Mouse (Mus musculus) yolk sac, embryonic 10.5 days (tissue): ENCODE results near the gene Mto1.
A peak's percentile ranks its signal among the peaks of the same experiment; 100 is the strongest.
"Not testable (repeated sequence)": the region's sequence is repeated elsewhere in the genome, so short reads cannot be mapped to it uniquely, and the experiment has no call there.

Source experiments
- DNase-seq: peaks from one replicate; pipeline ENCODE4 v3.0.0-alpha.2; 2017; ENCODE audit warnings: low spot score

The Mto1 gene

GRCm38 (mm10) chr9:78475873-78476272 is 27.9 kb downstream of the Mto1 start:
- peak; percentile 41 for DNase-seq

DNA sequence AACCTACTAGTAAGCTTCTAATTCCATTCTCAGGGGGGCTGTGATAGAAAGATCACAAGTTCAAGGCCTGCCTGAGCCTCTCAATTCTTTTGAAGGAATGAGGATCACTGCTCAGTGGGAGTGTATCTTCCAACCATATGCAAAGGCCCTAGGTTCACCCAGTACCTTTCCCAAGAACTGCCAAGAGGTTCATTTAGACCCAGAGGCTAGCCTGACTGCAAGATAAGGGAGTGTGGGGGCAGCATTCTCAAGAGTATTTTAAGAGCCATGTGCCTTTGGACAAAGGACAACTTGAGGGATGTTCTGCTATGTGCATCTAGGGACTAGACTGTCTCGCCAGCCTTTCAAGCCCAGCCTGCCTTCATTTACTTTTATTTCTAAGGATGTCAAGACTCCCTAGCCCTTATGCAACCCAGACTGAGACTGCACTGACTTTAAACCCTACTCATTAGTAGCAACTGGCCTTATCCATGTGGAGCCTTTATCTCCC is 28.6 kb downstream of the Mto1 start:
- peak; percentile 74 for DNase-seq

DNA sequence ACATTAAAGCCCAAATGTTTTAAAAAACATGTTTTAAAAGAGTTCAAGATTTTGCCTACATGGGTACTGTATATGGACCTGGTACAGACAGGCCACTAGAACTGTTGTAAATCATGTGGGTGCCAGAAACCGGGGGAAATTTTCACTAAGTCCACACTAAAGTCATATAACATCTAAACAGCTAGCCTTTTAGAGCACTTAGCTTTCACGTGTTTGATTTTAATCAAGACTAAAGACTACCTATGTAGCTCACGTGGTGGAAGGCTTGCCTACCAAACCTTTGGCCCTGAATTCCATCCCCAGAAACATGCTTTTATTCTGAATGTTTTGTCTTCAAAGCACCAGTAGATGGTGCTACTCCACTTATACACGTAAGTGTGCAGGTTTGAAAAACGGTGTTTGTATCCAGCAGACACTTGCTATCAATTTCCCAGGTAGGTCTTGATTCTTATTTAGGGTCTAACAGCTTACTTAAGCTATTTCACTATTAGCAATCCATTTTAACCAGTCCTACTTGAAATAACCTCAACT is 29.1 kb downstream of the Mto1 start:
- peak; percentile 72 for DNase-seq

DNA sequence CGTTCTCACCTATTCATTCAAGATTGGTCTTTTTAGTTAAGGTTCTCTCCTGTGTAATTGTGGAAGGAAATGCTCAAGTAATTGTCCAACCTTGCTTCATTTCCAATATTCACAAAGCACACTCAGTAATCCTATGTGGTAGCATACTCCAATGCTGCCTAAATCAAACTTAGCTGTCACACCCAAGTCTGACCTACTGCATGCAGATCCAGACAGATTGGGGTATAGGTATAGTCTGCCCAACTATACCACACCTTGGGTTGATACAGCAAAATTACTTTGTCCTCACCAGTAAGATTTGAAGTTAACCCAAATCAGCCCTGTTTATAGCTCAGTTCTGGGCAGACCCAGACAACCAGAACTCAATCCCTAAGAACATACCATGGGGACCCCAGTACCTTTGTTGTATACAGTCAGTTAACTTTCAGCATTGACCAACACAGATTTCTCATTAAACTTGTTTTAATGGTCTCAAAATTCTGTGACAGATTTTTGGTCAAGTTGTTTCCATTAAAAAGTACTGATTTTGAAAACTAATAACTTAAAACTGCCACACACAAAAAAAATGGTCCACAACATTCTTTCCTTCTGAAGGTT is 30.1 kb downstream of the Mto1 start:
- peak; percentile 19 for DNase-seq

DNA sequence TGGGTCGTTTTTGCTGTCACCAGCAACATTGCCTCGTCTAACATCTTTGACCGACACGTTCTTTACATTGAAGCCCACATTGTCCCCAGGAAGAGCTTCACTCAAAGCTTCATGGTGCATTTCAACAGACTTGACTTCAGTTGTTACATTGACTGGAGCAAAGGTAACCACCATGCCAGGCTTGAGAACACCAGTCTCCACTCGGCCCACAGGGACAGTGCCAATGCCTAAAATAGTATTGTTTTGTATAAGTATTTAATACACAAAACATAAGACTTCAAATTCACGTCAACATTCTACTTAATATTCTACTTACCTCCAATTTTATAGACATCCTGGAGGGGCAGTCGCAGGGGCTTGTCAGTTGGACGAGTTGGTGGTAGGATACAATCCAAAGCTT is 31.3 kb downstream of the Mto1 start:
- not testable (repeated sequence) for DNase-seq

- DNase-seq: not testable (repeated sequence)
Measured at GRCm38 (mm10) chr9:78480227-78480626, 32.2 kb downstream of the Mto1 start.

DNA sequence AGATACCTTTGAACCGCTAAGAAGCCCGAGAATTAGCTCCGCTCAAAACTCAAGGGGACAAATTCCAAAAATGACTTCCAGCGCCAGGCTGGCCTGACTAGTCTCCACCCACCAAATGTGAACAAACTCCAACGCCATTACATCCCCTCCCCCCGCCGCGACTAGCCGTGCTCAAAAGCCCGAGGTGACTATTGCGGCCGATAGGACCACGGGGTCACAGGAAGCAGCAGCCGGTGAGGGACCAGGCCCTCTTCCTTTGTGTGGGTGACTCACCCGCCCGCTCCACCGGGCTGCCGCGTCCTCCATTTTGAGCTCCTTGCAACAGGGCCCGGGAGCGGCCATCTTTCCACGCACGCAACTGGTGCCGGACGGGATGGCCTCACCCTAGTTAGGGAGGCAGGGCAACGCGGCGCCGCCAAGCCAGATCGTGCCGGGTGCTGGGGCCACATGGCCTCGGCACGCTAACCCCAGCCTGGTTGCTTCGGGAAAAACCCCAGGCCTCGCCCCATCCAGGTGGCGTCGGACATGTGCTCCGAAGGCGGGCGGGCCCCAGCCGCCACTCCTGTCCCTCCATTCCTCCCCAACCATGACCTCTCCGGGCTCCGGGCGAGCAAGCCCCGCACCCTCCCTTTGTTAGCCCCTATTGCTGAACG is 32.8 kb downstream of the Mto1 start:
- peak; percentile 80 for DNase-seq

GRCm38 (mm10) chr9:78481423-78482331 is 33.7 kb downstream of the Mto1 start:
- peak; percentile 99 for DNase-seq

- DNase-seq: no peak
Measured at GRCm38 (mm10) chr9:78482386-78482785, 34.4 kb downstream of the Mto1 start.

DNA sequence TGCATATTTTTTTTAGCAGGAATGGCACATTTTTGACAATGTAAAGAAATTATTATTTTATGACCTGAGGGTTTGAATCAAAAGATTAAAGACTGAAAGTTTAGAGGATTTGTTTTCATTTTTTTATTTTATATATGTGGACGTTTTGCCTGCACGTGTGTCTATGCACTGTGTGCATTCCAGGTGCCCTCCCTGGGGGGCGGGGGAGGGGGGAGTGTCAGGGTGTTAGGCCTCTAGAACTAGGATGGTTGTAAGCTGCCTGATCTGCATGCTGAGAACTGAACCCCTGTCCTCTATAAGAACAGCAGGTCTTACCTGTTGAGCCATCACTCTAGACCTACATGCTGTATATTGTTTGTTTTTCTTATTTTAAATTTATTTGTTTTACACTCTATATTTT is 36.7 kb downstream of the Mto1 start:
- no peak for DNase-seq

GRCm38 (mm10) chr9:78488021-78488420 is 40.0 kb downstream of the Mto1 start:
- not testable (repeated sequence) for DNase-seq

- DNase-seq: peak; percentile 76
Measured at GRCm38 (mm10) chr9:78488890-78489420, 40.9 kb downstream of the Mto1 start, which contains the start of gene Eef1a1. Eef1a1 (minus strand) TSS chr9:78489151.

- DNase-seq: no peak
Measured at GRCm38 (mm10) chr9:78491169-78491568, 43.2 kb downstream of the Mto1 start.

DNA sequence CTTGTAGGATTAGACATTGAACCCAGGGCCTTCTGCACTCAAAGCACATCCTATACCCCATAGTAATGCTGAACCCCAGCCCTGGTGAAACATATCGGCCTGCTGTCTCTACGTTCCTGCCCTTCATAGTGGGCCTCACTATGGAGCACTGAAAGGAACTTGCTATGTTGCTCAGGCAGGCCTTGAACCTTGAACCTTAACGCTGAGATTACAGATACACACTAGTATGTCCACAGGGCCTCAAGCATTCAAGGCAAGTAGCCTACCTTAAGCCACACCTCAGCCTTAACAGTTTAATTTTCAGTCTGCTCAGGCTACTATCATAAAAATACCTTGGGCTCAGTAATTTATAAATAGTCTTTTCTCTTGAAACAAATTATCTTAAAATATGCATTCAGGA is 44.2 kb downstream of the Mto1 start:
- DNase-seq: peak; percentile 65

GRCm38 (mm10) chr9:78493171-78493570 is 45.2 kb downstream of the Mto1 start:
- no peak for DNase-seq

- no peak for DNase-seq
Measured at GRCm38 (mm10) chr9:78500386-78500785, 52.4 kb downstream of the Mto1 start.

DNA sequence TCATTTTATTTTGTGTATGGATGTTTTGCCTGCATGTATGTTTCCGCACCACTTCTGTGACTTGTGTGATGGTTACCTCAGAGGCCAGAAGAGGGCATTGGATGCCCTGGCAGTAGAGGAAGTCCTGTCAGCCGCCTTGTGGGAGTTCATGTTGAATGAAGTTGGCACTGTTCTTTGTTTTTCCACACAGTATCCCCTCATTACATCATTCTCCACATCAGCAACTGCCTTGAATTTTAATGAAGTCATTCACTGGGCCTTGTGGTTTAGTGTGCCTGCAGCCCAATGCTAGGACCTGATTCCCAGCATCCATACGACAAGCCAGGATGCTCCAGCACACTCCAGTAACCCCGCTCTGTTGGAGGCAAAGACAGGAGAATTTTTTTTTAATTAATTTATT is 53.3 kb downstream of the Mto1 start:
- DNase-seq: no peak

DNA sequence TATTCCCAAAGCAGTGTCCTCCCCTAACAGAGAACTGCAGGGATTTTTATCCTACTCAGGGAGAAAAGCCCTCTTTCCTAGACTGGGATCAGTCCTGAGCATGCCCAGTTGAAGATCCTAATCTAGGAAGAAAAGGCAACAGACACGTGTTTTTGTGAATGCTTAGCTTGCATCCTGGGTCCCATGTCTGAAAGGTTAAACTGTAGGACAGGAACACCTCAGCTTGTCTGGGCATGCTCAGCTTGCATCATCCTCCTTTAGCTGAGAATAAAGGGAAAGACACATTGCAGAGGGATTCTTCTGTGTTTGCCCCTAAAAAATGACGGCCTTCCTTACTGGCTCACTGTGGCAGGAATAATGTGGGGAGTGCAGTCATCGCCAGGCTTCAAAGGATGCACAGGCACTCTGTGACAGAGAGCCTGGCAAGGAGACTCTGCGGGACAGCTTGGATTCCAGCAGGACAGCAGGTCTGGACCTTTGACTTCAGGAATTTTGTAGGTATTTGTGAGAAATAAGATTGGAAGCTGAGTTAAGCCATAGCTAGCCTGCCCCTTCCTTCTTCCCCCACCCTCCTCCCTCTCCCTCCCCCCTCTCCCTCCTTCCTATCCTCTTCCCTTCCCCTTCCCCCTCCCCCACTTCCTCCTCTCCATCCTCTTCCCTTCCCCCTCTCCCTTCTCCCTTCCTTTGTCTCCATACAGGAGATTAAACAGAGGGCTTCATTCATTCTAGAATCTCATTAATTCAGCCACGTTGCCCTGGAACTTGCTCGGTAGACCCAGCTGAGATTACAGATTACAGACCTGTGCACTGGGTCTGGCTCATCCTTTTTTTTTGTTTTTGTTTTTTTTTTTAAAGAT is 55.4 kb downstream of the Mto1 start:
- DNase-seq: peak; percentile 71

- no peak for DNase-seq
Measured at GRCm38 (mm10) chr9:78504133-78504532, 56.1 kb downstream of the Mto1 start.

GRCm38 (mm10) chr9:78504679-78505078 is 56.7 kb downstream of the Mto1 start:
- peak; percentile 69 for DNase-seq

DNA sequence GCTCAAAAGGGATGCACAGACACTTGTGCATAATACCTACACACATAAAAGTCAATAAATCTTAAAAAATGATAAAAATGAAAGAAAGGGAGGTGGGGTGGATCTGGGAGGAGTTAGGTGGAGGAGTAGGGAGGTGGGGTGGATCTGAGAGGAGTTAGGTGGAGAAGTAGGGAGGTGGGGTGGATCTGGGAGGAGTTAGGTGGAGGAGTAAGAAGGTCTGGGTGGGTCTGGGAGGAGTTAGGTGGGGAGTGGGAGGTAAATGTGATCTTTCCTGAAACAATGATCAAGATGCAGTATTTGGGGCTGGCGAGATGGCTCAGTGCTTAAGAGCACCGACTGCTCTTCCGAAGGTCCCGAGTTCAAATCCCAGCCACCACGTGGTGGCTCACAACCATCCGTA is 57.2 kb downstream of the Mto1 start:
- DNase-seq: no peak
